Mouse (Mus musculus) monocyte, adult 5-6 weeks (primary cell): ENCODE results near the gene Cyp1a1. TPM values are rescaled to one million over a fixed set of nuclear protein-coding genes. Genes with fewer than 3 reads are reported as not detected.

ENCODE experiments used
- ATAC-seq: fragments of 153-309, 156-312 bp; replicated peaks from 2 replicates; pipeline ENCODE4 v1.8.0; 2017; ENCODE audit warnings: mild to moderate bottlenecking; ENCODE audit not compliant: low TSS enrichment, insufficient number of reproducible peaks, severe bottlenecking, poor library complexity, low FRiP score
- total RNA-seq: library from RNA; stranded (forward); fragments of 200-1000, 200-491, 200-594 nt; gene quantifications from 3 replicates; pipeline ENCODE4 v1.2.3, GENCODE M21; 2017

Gene Cyp1a1
- total RNA-seq, 1 experiment from 2014 or later = not detected

DNA sequence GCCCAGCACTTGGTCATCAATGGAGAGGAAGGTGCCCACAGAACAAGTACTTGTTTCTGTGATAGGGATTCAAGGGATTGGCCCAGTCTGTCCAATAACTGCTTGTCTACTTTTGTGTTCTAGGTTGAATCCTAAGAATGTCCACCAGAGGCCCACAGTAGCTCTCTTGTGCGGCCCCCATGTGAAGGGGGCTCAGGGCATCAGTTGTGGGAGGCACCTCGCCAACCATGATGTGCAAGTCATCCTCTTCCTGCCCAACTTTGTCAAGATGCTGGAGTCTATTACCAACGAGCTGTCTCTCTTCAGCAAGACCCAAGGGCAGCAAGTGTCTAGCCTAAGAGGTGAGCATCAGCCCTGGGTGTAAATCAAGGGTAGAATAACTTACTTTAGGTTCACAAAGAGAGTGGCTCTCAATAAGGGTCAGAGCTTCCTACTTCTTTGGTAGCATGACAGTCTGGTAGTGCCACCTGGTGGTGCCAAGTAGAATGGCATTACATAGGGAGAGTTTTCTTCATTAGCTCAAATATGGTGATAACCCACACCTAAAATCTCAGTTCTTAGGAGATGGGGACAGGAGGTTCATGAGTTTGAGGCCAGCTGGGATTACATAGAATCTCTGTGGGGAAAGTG, 56.8 kb downstream of the Cyp1a1 start:
- peak; percentile 76 for ATAC-seq

DNA sequence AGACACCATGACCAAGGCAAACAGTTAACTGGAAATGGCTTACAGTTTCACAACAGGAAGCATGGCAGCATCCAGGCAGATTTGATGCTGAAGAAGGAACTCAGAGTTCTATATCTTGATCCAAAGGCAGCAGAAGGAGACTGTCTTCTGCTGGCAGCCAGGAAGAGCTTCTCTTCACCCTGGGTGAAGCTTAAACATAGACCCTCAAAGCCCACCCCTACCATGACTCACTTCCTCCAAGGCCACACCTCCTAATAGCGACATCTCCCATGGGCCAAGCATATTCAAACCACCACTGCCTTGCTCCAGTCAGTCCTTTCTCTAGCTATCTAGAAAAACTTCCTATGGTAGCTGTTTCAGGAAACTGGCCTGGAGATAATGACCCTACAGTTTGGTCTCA, 59.3 kb downstream of the Cyp1a1 start:
- no peak for ATAC-seq

DNA sequence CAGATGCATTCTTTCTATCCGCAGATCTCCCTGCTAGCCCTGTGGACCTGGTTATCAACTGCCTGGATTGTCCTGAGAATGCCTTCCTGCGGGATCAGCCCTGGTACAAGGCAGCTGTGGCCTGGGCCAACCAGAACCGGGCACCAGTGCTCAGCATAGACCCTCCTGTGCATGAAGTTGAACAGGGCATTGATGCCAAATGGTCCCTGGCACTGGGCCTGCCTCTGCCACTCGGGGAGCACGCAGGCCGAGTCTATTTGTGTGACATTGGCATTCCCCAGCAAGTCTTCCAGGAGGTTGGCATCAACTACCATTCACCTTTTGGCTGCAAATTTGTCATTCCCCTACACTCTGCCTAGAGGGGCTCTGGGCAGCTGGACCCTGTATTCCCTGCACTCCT, 60.4 kb downstream of the Cyp1a1 start:
- no peak for ATAC-seq

DNA sequence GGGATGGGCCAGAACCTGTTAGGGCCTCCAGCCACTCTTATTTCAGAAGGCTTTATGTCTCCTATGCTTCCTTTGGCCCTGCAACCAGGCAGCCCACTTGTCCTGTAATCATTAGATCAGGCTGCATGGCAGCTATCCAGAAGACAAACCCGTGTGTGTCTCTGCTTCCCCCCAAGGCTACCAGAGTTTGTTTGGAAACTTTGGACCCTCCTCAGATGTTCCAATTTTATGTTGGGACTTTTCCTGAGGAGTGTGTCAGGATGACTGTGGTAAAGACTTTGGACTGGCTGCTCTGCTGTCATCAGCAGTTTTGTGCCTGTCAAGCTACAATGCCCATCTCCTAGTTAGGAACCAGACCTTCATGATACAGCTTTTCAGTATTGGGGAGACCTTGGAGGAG, 61.1 kb downstream of the Cyp1a1 start:
- no peak for ATAC-seq

DNA sequence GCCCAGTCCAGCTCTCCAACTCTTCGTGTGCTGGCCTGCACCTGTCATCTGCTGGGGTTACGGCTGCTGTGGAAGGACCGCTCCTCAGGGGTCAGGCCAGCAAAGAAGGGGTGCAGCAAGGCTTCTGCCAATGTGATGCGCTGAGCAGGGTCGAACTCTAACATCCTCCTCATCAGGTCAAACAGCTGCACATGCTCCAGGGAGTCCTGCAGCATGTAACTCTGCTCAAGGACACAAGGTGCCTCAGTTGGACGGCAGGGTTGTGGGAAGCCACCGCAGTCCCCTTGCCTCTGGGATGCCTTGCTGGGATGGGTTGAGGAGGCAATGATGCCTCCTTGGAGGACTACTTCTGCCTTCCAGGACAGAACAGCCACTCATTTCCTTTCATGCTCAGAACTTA, 63.2 kb downstream of the Cyp1a1 start:
- no peak for ATAC-seq

Other genes with a start within 250 kb of the Cyp1a1 start
- gene Ppcdc, start 247.8 kb upstream of the Cyp1a1 start, total RNA-seq = 19.8 to 46.2 TPM (median 27.2 TPM) in 3 replicates
- not detected in 3 replicates for gene Scamp5, start 219.9 kb upstream of the Cyp1a1 start, total RNA-seq
- not detected in 3 replicates for gene Rpp25, start 183.9 kb upstream of the Cyp1a1 start, total RNA-seq
- 54.8 to 108 TPM (median 74.5 TPM) in 3 replicates for gene Cox5a, start 166.7 kb upstream of the Cyp1a1 start, total RNA-seq
- gene Fam219b, start 150.4 kb upstream of the Cyp1a1 start, total RNA-seq = 17.5 to 23.5 TPM (median 18.2 TPM) in 3 replicates
- 1.9 to 7.7 TPM (median 7.5 TPM) in 3 replicates for gene Mpi, start 135.2 kb upstream of the Cyp1a1 start, total RNA-seq
- 30.6 to 40.9 TPM (median 34.3 TPM) in 3 replicates for gene Scamp2, start 127.0 kb upstream of the Cyp1a1 start, total RNA-seq
- 3.8 to 20.7 TPM (median 20.3 TPM) in 3 replicates for gene Ulk3, start 98.5 kb upstream of the Cyp1a1 start, total RNA-seq
- gene Cplx3, start 81.6 kb upstream of the Cyp1a1 start, total RNA-seq = not detected in 3 replicates
- gene Lman1l, start 67.2 kb upstream of the Cyp1a1 start, total RNA-seq = not detected in 3 replicates
- gene Csk, start 34.3 kb upstream of the Cyp1a1 start, total RNA-seq = 332 to 455 TPM (median 337 TPM) in 3 replicates
- not detected in 3 replicates for gene Cyp1a2, start 4.2 kb upstream of the Cyp1a1 start, total RNA-seq
- gene Edc3, start 20.6 kb downstream of the Cyp1a1 start, total RNA-seq = 2.6 to 7.9 TPM (median 3.7 TPM) in 3 replicates
- 97.1 to 158 TPM (median 125 TPM) in 3 replicates for gene Clk3, start 77.9 kb downstream of the Cyp1a1 start, total RNA-seq
- gene Arid3b, start 148.9 kb downstream of the Cyp1a1 start, total RNA-seq = 9.1 to 26.5 TPM (median 10.0 TPM) in 3 replicates
- 10.9 to 35.9 TPM (median 17.3 TPM) in 3 replicates for gene Ubl7, start 223.1 kb downstream of the Cyp1a1 start, total RNA-seq